Mouse (Mus musculus) CH12.LX (cell line): Measurements from ENCODE around the gene Btg1. TPM values are rescaled to one million over a fixed set of nuclear protein-coding genes. Genes with fewer than 3 reads are reported as not detected.
A peak's percentile ranks its signal among the peaks of the same experiment; 100 is the strongest.

Experiments used
- DNase-seq: peaks from one replicate; pipeline ENCODE4 v3.0.0-alpha.2; 2013; ENCODE audit errors: extremely low read depth
- H3K27ac ChIP-seq: 2 replicates; pipeline ENCODE4 v1.5.1; 2012; ENCODE audit warnings: low read depth, mild to moderate bottlenecking, control low read depth, moderate library complexity; ENCODE audit not compliant: insufficient read depth
- H3K27me3 ChIP-seq: replicated peaks from 2 replicates; pipeline ENCODE3; 2012; ENCODE audit warnings: inconsistent platforms
- H3K36me3 ChIP-seq, 2 experiments: replicated peaks in 1 of 2; 2 replicates each; pipeline versions ENCODE3 to v1.6.1; 2012; ENCODE audit warnings: inconsistent platforms in 1 of 2, low read length in 1 of 2, mild to moderate bottlenecking in 1 of 2, mixed read lengths in 1 of 2, moderate library complexity in 1 of 2; ENCODE audit not compliant: control insufficient read depth in 1 of 2, insufficient read depth in 1 of 2
- H3K4me1 ChIP-seq, 2 experiments: 2 replicates each; pipeline ENCODE4 v1.6.1; 2012; ENCODE audit warnings: inconsistent platforms in 1 of 2, moderate library complexity in 1 of 2; ENCODE audit not compliant: insufficient read depth in 2 of 2, control insufficient read depth in 1 of 2
- H3K4me2 ChIP-seq: 2 replicates; pipeline ENCODE4 v1.6.1; 2012; ENCODE audit warnings: low read depth, mild to moderate bottlenecking, control low read depth; ENCODE audit not compliant: poor library complexity, insufficient read depth, severe bottlenecking
- H3K4me3 ChIP-seq, 3 experiments: fragments of 150-350 bp in 1 of 3; sonication (generic) in 1 of 3; replicated peaks in 1 of 3; 2 replicates each; pipeline versions ENCODE3 to v1.5.1; 2011 to 2012; ENCODE audit warnings: low read depth in 2 of 3, low read length in 2 of 3, mild to moderate bottlenecking in 2 of 3, moderate library complexity in 2 of 3, control low read depth in 1 of 3, improper control_type of control experiment in 1 of 3, inconsistent platforms in 1 of 3, mixed read lengths in 1 of 3; ENCODE audit not compliant: poor library complexity in 1 of 3
- H3K79me2 ChIP-seq: replicated peaks from 2 replicates; pipeline ENCODE4 v1.6.1; 2012; ENCODE audit warnings: mild to moderate bottlenecking, moderate library complexity; ENCODE audit not compliant: control insufficient read depth, poor library complexity, insufficient read depth, severe bottlenecking; ENCODE audit errors: extremely low read depth
- H3K9ac ChIP-seq: 2 replicates; pipeline ENCODE4 v1.6.1; 2012; ENCODE audit warnings: low read depth, mild to moderate bottlenecking, control low read depth, moderate library complexity; ENCODE audit not compliant: insufficient read depth
- H3K9me3 ChIP-seq: replicated peaks from 2 replicates; pipeline ENCODE3; 2012; ENCODE audit warnings: low read length, inconsistent platforms, mixed read lengths
- BHLHE40 ChIP-seq: IDR thresholded peaks from 2 replicates; pipeline ENCODE4 v1.6.1; 2011; ENCODE audit warnings: mild to moderate bottlenecking, low read depth, low read length, improper control_type of control experiment
- CHD2 ChIP-seq: IDR thresholded peaks from 2 replicates; pipeline ENCODE4 v1.6.1; 2011; ENCODE audit warnings: low read length, improper control_type of control experiment
- E2F4 ChIP-seq: IDR thresholded peaks from 2 replicates; pipeline ENCODE4 v1.6.1; 2011; ENCODE audit warnings: low read depth, low read length, improper control_type of control experiment; ENCODE audit not compliant: insufficient replicate concordance
- EP300 ChIP-seq: IDR thresholded peaks from 2 replicates; pipeline ENCODE4 v1.6.1; 2011; ENCODE audit warnings: low read length, improper control_type of control experiment
- GABPA ChIP-seq: IDR thresholded peaks from 2 replicates; pipeline ENCODE4 v1.6.1; 2012; ENCODE audit warnings: low read depth, low read length, improper control_type of control experiment, inconsistent platforms; ENCODE audit not compliant: insufficient replicate concordance
- HCFC1 ChIP-seq: IDR thresholded peaks from 2 replicates; pipeline ENCODE4 v1.6.1; 2012; ENCODE audit warnings: low read depth, mild to moderate bottlenecking, inconsistent platforms, low read length, improper control_type of control experiment
- IRF4 ChIP-seq: IDR thresholded peaks from 2 replicates; pipeline ENCODE4 v1.6.1; 2014; ENCODE audit warnings: low read depth, mild to moderate bottlenecking, inconsistent platforms, low read length, improper control_type of control experiment
- MAFK ChIP-seq: IDR thresholded peaks from 2 replicates; pipeline ENCODE4 v1.6.1; 2011; ENCODE audit warnings: low read length, improper control_type of control experiment; ENCODE audit not compliant: insufficient replicate concordance
- MYC ChIP-seq: IDR thresholded peaks from 2 replicates; pipeline ENCODE4 v1.6.1; 2011; ENCODE audit warnings: low read depth, mild to moderate bottlenecking, improper control_type of control experiment, low read length
- POLR2A ChIP-seq: IDR thresholded peaks from 2 replicates; pipeline ENCODE4 v1.6.1; 2011; ENCODE audit warnings: low read depth, mild to moderate bottlenecking, improper control_type of control experiment, low read length
- USF2 ChIP-seq: conservative IDR thresholded peaks from 2 replicates; pipeline ENCODE4 v1.6.1; 2011; ENCODE audit warnings: low read depth, low read length, improper control_type of control experiment
- dilution Hi-C: fragments of 300-500 bp; cut with MboI; formaldehyde crosslinking; loops from 2 replicates; pipeline ENCODE4 v1.14.3; 2020; ENCODE audit warnings: low sequenced_read_pairs; ENCODE audit not compliant: extremely low pct_unique_long_range_greater_than_20kb, extremely low pct_ligation_motif_present
- in situ Hi-C: fragments of 300-500 bp; cut with MboI; formaldehyde crosslinking; loops from 3 replicates; pipeline ENCODE4 v1.14.3; 2019; ENCODE audit warnings: low sequenced_read_pairs, low pct_ligation_motif_present, low pct_unique_long_range_greater_than_20kb, mixed read lengths
- polyA plus RNA-seq: library from polyadenylated mRNA; unstranded; fragments of >175 nt; gene quantifications from 2 replicates; pipeline ENCODE4 v1.2.1, GENCODE M21; 2012; ENCODE audit warnings: low read depth; ENCODE audit not compliant: insufficient read length
- total RNA-seq, 2 experiments: library from RNA; depleted of rRNA; stranded (reverse); fragments of 300-350 nt in 1 of 2; fragments of >200 nt in 1 of 2; gene quantifications; 2 replicates each; pipeline ENCODE4 v1.2.3; 2012 to 2014

Gene Btg1
- total and polyA plus RNA-seq, 3 experiments: 15.8 to 25.1 (median 20.5) TPM

DNA sequence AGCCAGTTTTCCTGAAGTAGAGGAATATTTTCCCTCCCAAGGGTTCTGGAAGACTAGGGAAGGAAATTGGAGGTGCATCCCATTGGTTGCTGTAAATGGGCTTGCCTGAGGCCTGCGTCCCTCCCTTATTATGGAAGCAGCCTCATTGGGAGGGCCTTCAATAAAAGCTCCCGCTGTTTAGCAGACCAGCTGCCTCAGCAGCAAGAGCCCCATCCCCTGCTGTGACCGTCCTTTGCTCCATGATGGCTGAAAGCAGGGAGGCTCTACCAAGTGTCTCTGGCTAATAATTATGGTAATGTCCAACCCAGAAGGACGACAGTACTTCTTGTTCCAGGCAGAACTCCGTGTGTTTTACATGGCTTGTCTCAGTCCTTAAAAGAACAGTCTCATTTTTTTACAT lies 42.1 kb downstream of the Btg1 start:
- Histone ChIP-seq H3K36me3 (no peaks in the 10 kb centered on the region), H3K9ac (no peak overlapping the region), H3K27me3 (no peaks in the 10 kb centered on the region), H3K4me3 (no peak overlapping the region), H3K4me1 (peaks cover 2% of the 10 kb centered on the region in 2 experiments; a peak in 2 of 4 replicates), H3K4me2 (no peak overlapping the region), H3K9me3 (no peaks in the 10 kb centered on the region), H3K79me2 (no peaks in the 10 kb centered on the region), H3K27ac (no peak overlapping the region)
- no peak for DNase-seq
- no peak for TF ChIP-seq HCFC1
- dilution Hi-C loops (no loop called here), in situ Hi-C loops (no loop called here)

DNA sequence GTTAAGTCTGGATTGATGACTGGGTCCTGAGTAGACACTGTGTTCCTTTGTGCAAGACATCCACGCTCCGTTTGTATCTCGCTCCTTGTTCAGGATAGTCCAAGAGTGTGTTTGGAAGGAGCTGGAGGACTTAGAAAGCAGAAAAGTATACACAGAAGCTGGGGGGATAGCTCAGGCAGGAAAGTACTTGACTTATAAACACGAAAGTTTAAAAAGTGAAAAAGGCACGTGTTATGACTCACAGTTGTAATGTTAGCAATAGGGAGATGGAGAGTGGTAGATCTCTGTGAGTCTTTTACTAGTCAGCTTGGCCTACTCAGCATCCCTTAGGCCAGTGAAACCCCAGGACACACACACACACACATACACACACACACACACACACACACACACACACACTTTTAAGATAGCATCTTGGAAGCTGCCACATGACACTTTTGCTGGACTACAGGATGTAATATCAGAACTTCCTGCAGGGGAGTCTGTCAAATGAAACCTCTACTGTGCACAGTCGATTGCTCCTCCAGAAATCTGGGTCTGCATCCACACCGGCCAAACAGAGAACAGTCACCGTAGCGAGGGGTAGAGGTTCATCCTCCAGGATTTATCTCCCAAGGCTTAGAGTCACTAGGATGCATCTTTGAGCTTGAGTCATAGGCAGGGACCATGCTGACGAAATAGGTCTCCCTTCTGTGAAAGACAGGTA lies 43.6 kb downstream of the Btg1 start:
- Histone ChIP-seq H3K79me2 (no peaks in the 10 kb centered on the region), H3K36me3 (no peaks in the 10 kb centered on the region), H3K4me1 (peaks cover 2 to 5% of the 10 kb centered on the region in 2 experiments; a peak in 2 of 4 replicates), H3K4me3 (no peak overlapping the region), H3K9ac (no peak overlapping the region), H3K4me2 (no peak overlapping the region), H3K9me3 (no peaks in the 10 kb centered on the region), H3K27me3 (no peaks in the 10 kb centered on the region), H3K27ac (no peak overlapping the region)
- in situ Hi-C loops: no loop called here
- TF ChIP-seq BHLHE40: peak; percentile 53
- no peak for TF ChIP-seq E2F4
- dilution Hi-C loops: no loop called here
- no peak for DNase-seq

DNA sequence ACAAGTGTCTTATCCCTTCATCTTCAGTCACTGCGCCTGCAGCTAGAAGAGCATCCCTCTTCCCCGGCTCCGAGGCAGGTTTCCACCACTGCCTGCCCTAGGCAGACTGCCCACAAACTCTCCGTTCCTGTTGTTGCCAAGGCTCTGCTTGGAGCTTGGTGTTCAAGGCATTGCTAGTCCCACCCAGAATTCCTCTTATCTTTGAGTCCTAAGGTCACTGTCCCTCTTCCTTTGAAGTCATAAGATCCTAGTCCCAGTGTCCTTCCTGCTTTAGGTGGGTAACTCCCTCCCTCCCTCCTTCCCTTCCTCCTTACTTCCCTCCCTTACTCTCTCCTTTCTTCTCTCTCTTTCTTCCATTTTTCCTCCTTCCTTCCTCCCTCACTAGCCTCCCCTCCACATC lies 46.2 kb downstream of the Btg1 start:
- H3K79me2 ChIP-seq: no peaks in the 10 kb centered on the region
- H3K36me3 ChIP-seq: no peaks in the 10 kb centered on the region
- H3K4me1 ChIP-seq: peaks cover 2 to 5% of the 10 kb centered on the region in 2 experiments; a peak in 2 of 4 replicates
- no peak overlapping the region for H3K9ac ChIP-seq
- H3K27ac ChIP-seq: no peak overlapping the region
- in situ Hi-C loops: no loop called here
- no peak for TF ChIP-seq EP300
- no peak for TF ChIP-seq GABPA
- no peak for TF ChIP-seq MAFK
- no peak for TF ChIP-seq POLR2A
- no peak for TF ChIP-seq BHLHE40
- no peak for TF ChIP-seq USF2
- TF ChIP-seq MYC: no peak
- TF ChIP-seq IRF4: no peak
- TF ChIP-seq CHD2: no peak
- no peaks in the 10 kb centered on the region for H3K9me3 ChIP-seq
- no peak overlapping the region for H3K4me2 ChIP-seq
- H3K27me3 ChIP-seq: no peaks in the 10 kb centered on the region
- DNase-seq: no peak
- dilution Hi-C loops: no loop called here
- no peak overlapping the region for H3K4me3 ChIP-seq
